Mouse (Mus musculus): ENCODE data around the gene Mtx1.

GRCm38 (mm10) chr3:89208736-89209135 lies 18.2 kb downstream of the Mtx1 start:
- no peak for TF ChIP-seq CTCF (IDR thresholded peaks at IDR 0.05; ENCODE audit: low read depth)
- TF ChIP-seq EP300 (IDR thresholded peaks at IDR 0.05; ENCODE audit: low read depth), result no peak
